Comparison of ENCODE assay signal across 10 mouse cellular contexts in the genomic region with DNA sequence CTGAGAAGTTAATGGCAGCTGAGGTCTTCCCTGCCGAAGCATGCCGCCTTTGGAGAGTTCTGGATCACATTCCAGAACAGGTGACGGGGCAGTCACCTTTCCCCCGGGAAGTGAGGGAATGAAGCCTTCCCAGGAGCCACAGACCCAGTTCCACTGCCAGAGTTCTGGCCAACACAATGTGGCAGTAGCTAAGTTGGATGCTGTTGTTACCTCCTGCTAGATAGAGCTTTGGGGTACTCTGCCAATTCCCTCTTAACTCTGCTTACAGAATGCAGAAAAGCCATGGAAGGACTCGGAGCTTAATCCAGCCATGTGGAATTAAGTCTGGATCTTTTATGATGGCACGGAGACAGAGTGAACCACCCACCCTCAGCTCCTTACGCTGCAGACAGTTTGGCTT.
"Had no signal": no experiment of that assay in that cellular context is flagged by ENCODE, and none has a peak within 500 bp of the region (broad histone marks: within the 10 kb centered on the region; RNA-seq: fewer than 3 reads in every experiment).

No protein-coding gene starts in this region.

- H3K4me3 ChIP-seq: liver, embryonic 13.5 days had no signal

- H3K27me3 ChIP-seq: liver, embryonic 13.5 days had no signal

- H3K4me2 ChIP-seq: liver, embryonic 13.5 days; midbrain, embryonic 11.5 days had no signal

- H3K9me3 ChIP-seq: liver, embryonic 13.5 days had no signal

- H3K27ac ChIP-seq: liver, embryonic 13.5 days had no signal

- H3K9ac ChIP-seq: liver, embryonic 13.5 days had no signal

- H3K36me3 ChIP-seq: liver, embryonic 13.5 days had no signal

- DNase-seq: kidney, adult 2 months; kidney, postnatal 10 days; kidney, postnatal 36 days; liver, embryonic 13.5 days; lung, adult 2 months; lung, postnatal 14 days; midbrain, embryonic 14.5 days; thymus, adult 2 months; thymus, postnatal 25 days had no signal
